Mouse (Mus musculus): ENCODE measurements at regions not wholly inside any gene's neighbourhood (a gene's known extent, or its start where the extent isn't known, plus 50 kb on each side); places are given as distances from the start of the nearest gene placed in this dataset.

- TF ChIP-seq CTCF (IDR thresholded peaks at IDR 0.05; ENCODE audit: borderline replicate concordance, extremely low read depth, insufficient read depth, insufficient read length) (no peak), POLR2A (IDR thresholded peaks at IDR 0.05; ENCODE audit: borderline replicate concordance, extremely low read depth, insufficient read depth, insufficient read length, poor library complexity, severe bottlenecking) (no peak)
Observed at GRCm38 (mm10) chr12:16042362-16042761, 225.6 kb upstream of the Trib2 start.

Measured in brain, embryonic 14.5 days (tissue).